Mouse (Mus musculus): ENCODE measurements around the gene Dip2a. TPM values are rescaled to one million over a fixed set of nuclear protein-coding genes. Genes with fewer than 3 reads are reported as not detected.

The Dip2a gene
- polyA plus RNA-seq (2017; shearing (Covaris generic)) = 1 to 10 TPM; 2.0 to 2.6 TPM

GRCm38 (mm10) chr10:76344711-76345539, at the start of gene Dip2a:
Gene Dip2a (minus strand): TSS chr10:76345291.
- peak; percentile 91 for ATAC-seq

- ATAC-seq = no peak
These were observed 47.5 kb upstream of the Dip2a start for GRCm38 (mm10) chr10:76392596-76392995.

- ATAC-seq = no peak
These were observed 46.7 kb upstream of the Dip2a start for GRCm38 (mm10) chr10:76391786-76392185.

GRCm38 (mm10) chr10:76391166-76391565, 46.1 kb upstream of the Dip2a start:
- no peak for ATAC-seq

GRCm38 (mm10) chr10:76374981-76375380, 29.9 kb upstream of the Dip2a start:
- no peak for ATAC-seq

GRCm38 (mm10) chr10:76371736-76372135, 26.6 kb upstream of the Dip2a start:
- no peak for ATAC-seq

GRCm38 (mm10) chr10:76368766-76369165, 23.7 kb upstream of the Dip2a start:
- ATAC-seq = no peak

GRCm38 (mm10) chr10:76363233-76363632, 18.1 kb upstream of the Dip2a start:
- no peak for ATAC-seq

- ATAC-seq = no peak
These were observed 13.4 kb upstream of the Dip2a start for GRCm38 (mm10) chr10:76358468-76358867.

GRCm38 (mm10) chr10:76357286-76357875, 12.3 kb upstream of the Dip2a start:
- ATAC-seq = no peak

- peak; percentile 43 for ATAC-seq
These were observed 9.9 kb upstream of the Dip2a start for GRCm38 (mm10) chr10:76354974-76355373.

- ATAC-seq = no peak
These were observed 8.9 kb upstream of the Dip2a start for GRCm38 (mm10) chr10:76353986-76354385.

GRCm38 (mm10) chr10:76351953-76352352, 6.9 kb upstream of the Dip2a start:
- ATAC-seq = no peak

GRCm38 (mm10) chr10:76346589-76346988, 1.5 kb upstream of the Dip2a start:
- peak; percentile 24 for ATAC-seq

GRCm38 (mm10) chr10:76346043-76346491, 976 bp upstream of the Dip2a start:
- peak; percentile 61 for ATAC-seq

- ATAC-seq = peak; percentile 16
These were observed 430 bp upstream of the Dip2a start for GRCm38 (mm10) chr10:76345540-76345902.

GRCm38 (mm10) chr10:76334350-76334749, 10.7 kb downstream of the Dip2a start:
- no peak for ATAC-seq

GRCm38 (mm10) chr10:76332040-76332439, 13.1 kb downstream of the Dip2a start:
- no peak for ATAC-seq

- ATAC-seq = no peak
These were observed 16.0 kb downstream of the Dip2a start for GRCm38 (mm10) chr10:76329093-76329492.

GRCm38 (mm10) chr10:76328574-76328973, 16.5 kb downstream of the Dip2a start:
- ATAC-seq = no peak

GRCm38 (mm10) chr10:76326304-76327006, 18.6 kb downstream of the Dip2a start:
- peak; percentile 39 for ATAC-seq

- no peak for ATAC-seq
These were observed 27.5 kb downstream of the Dip2a start for GRCm38 (mm10) chr10:76317623-76318022.

- ATAC-seq = no peak
These were observed 28.9 kb downstream of the Dip2a start for GRCm38 (mm10) chr10:76316194-76316593.

All from CD4-positive, CD25-positive, alpha-beta regulatory T cell, adult 4 months (primary cell).